Mouse (Mus musculus) small intestine, adult 2 months (tissue): Measurements from ENCODE around the gene Tnni3k.

Experiments
- CTCF ChIP-seq: fragments of 200-500 bp; IDR thresholded peaks from 2 replicates; pipeline ENCODE4 v1.5.1; 2012; ENCODE audit warnings: low read depth, mild to moderate bottlenecking, control low read depth, inconsistent platforms, low read length, moderate library complexity, mixed read lengths; ENCODE audit not compliant: insufficient replicate concordance, insufficient read length; ENCODE audit errors: extremely low read depth
- POLR2A ChIP-seq: fragments of 200-500 bp; IDR thresholded peaks from 2 replicates; pipeline ENCODE4 v1.6.1; 2012; ENCODE audit warnings: low read depth, mild to moderate bottlenecking, control low read depth, inconsistent platforms, low read length, moderate library complexity

- TF ChIP-seq CTCF (no peak), POLR2A (no peak)
Observed at GRCm38 (mm10) chr3:155053189-155053588, 2.0 kb downstream of the Tnni3k start.
